Mouse (Mus musculus) myocyte (in vitro differentiated cells): Measurements from ENCODE around the gene Foxn1.

ENCODE experiments used
- CEBPB ChIP-seq: IDR thresholded peaks from 2 replicates; pipeline ENCODE4 v1.6.1; 2011; ENCODE audit warnings: mild to moderate bottlenecking, moderate library complexity; ENCODE audit not compliant: poor library complexity, insufficient read depth, severe bottlenecking
- MYOG ChIP-seq, 3 experiments: IDR thresholded peaks; one replicate each; pipeline ENCODE4 v1.6.1; 2011; ENCODE audit warnings: control low read depth in 2 of 3, low read depth in 2 of 3, mild to moderate bottlenecking in 2 of 3; ENCODE audit not compliant: insufficient read length in 2 of 3, control insufficient read depth in 1 of 3, insufficient read depth in 1 of 3
- POLR2A ChIP-seq: IDR thresholded peaks from one replicate; pipeline ENCODE4 v1.6.1; 2011; ENCODE audit warnings: low read depth, mild to moderate bottlenecking, control low read depth, moderate library complexity; ENCODE audit not compliant: insufficient read length
- POLR2AphosphoS2 ChIP-seq: IDR thresholded peaks from one replicate; pipeline ENCODE4 v1.6.1; 2011; ENCODE audit warnings: low read depth, control low read depth; ENCODE audit not compliant: insufficient read length
- REST ChIP-seq: IDR thresholded peaks from one replicate; pipeline ENCODE4 v1.6.1; 2011; ENCODE audit warnings: mild to moderate bottlenecking, control low read depth, moderate library complexity; ENCODE audit not compliant: insufficient read depth, insufficient read length
- SRF ChIP-seq: IDR thresholded peaks from one replicate; pipeline ENCODE4 v1.6.1; 2011; ENCODE audit warnings: low read depth; ENCODE audit not compliant: control insufficient read depth, insufficient read length
- USF1 ChIP-seq: IDR thresholded peaks from one replicate; pipeline ENCODE4 v1.6.1; 2011; ENCODE audit warnings: low read depth, mild to moderate bottlenecking, control low read depth, moderate library complexity

DNA sequence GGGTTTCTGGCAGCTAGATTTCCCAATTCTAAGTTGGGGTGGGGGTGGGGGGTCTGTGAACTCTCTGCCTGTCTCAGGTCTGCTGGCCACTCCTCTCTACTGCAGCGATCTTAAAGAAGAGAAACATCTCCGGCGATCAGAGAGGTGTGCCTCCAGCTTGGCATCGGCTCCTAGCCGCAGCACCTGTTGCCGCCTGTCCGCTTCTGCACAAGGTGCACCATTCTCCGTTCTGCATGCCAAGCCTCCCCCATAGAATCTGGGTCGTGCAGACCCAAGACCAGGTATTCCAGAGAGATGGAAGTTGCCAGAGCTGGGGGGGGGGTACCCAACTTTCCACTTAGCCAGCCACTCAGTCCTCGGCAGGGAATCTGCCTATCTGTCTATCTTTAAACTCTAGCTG, 582 bp downstream of the Foxn1 start:
- no peak for TF ChIP-seq POLR2A
- no peak for TF ChIP-seq MYOG (IDR thresholded peaks at IDR 0.05; ENCODE audit: control insufficient read depth in 1 of 3, insufficient read depth in 1 of 3, insufficient read length in 2 of 3, low read depth in 2 of 3)
- no peak for TF ChIP-seq CEBPB
- no peak for TF ChIP-seq USF1
- TF ChIP-seq POLR2AphosphoS2 = no peak
- no peak for TF ChIP-seq SRF
- TF ChIP-seq REST = no peak
